Mouse (Mus musculus) thymus, adult 2 months (tissue): ENCODE measurements at regions not wholly inside any gene's neighbourhood (a gene's known extent, or its start where the extent isn't known, plus 50 kb on each side); places are given as distances from the start of the nearest gene placed in this dataset.

Source experiments
- DNase-seq: peaks from one replicate; pipeline ENCODE4 v3.0.0; 2021
- H3K27ac ChIP-seq: fragments of 200-500 bp; 2 replicates; pipeline ENCODE4 v1.5.1; 2012; ENCODE audit warnings: low read length, control low read depth; ENCODE audit not compliant: control insufficient read depth, insufficient read depth
- H3K27me3 ChIP-seq: fragments of 200-500 bp; 2 replicates; pipeline ENCODE4 v1.6.1; 2012; ENCODE audit warnings: mild to moderate bottlenecking, low read length, moderate library complexity, mixed read lengths; ENCODE audit not compliant: control insufficient read depth, insufficient read depth
- H3K36me3 ChIP-seq: fragments of 200-500 bp; 2 replicates; pipeline ENCODE4 v1.6.1; 2012; ENCODE audit warnings: mild to moderate bottlenecking, low read length, moderate library complexity; ENCODE audit not compliant: control insufficient read depth, insufficient read depth
- H3K4me1 ChIP-seq: fragments of 200-500 bp; replicated peaks from 2 replicates; pipeline ENCODE4 v1.6.1; 2012; ENCODE audit warnings: low read length; ENCODE audit not compliant: control insufficient read depth, insufficient read depth
- H3K4me3 ChIP-seq: fragments of 200-500 bp; 2 replicates; pipeline ENCODE4 v1.5.1; 2012; ENCODE audit warnings: mild to moderate bottlenecking, low read length, control low read depth, moderate library complexity; ENCODE audit not compliant: control insufficient read depth, insufficient read depth
- CTCF ChIP-seq: fragments of 200-500 bp; IDR thresholded peaks from 2 replicates; pipeline ENCODE4 v1.5.1; 2012; ENCODE audit warnings: mild to moderate bottlenecking, control low read depth, low read length, moderate library complexity, borderline replicate concordance; ENCODE audit not compliant: control insufficient read depth, poor library complexity, insufficient read depth; ENCODE audit errors: extremely low read depth
- POLR2A ChIP-seq: fragments of 200-500 bp; IDR thresholded peaks from 2 replicates; pipeline ENCODE4 v1.6.1; 2012; ENCODE audit warnings: mild to moderate bottlenecking, low read length, control low read depth, moderate library complexity; ENCODE audit not compliant: control insufficient read depth, poor library complexity, insufficient read depth; ENCODE audit errors: extremely low read depth
- WGBS: fragments of 180-500 bp; shearing (Covaris S2); methylation state at CpG from one replicate; pipeline ENCODE4 v1.1.7; 2018; 5-methylcytosine and 5-hydroxymethylcytosine counted together

DNA sequence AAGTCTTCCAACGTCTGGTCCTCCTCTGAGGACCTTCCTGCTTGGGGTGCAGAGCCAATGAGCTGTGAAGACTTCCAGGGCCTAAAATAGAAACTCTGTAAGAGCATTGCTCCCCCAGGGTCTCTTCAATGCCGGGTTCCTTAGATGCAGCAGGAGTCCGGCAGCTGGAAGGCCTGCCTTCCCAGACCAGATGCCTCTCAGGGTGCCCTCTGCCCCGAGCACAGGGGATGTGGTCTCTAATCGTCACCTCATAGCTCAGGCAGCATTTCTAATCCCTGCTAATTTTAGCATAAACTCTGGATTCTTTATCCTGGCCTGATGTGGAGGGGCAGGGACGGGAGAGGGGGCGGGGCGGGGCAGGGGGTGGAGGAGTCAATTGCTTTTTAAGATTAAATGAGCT, 360.9 kb upstream of the Gm10131 start:
- Histone ChIP-seq H3K36me3 (no peaks in the 10 kb centered on the region), H3K27me3 (no peaks in the 10 kb centered on the region), H3K4me3 (no peak overlapping the region), H3K27ac (no peak overlapping the region), H3K4me1 (no peaks in the 10 kb centered on the region)
- TF ChIP-seq CTCF = no peak
- no peak for TF ChIP-seq POLR2A
- DNase-seq = no peak
- WGBS = 85% methylated on average over 8 of the region's 8 CpGs

DNA sequence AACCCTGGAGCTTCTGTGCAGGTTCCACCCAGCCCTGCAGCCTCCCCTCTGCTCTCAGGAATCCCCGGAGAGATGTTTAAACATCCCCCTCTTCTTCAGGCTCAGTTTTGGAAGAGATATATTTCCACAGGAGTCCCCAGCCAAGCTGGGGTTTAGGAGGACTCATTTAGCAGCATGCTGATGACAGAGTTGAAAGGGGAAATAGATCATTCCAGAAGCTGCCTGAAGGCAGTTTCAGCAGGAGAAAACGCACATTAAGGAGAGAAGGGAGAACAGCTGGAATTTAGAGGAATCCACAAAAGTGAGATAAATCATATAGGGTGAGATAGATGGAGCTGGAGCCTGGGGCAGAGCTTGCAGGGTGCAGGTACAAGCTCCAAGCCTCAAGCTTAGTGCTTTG, 357.6 kb upstream of the Gm10131 start:
- Histone ChIP-seq H3K36me3 (no peaks in the 10 kb centered on the region), H3K27ac (no peak overlapping the region), H3K4me1 (no peaks in the 10 kb centered on the region), H3K27me3 (no peaks in the 10 kb centered on the region), H3K4me3 (no peak overlapping the region)
- no peak for DNase-seq
- 86% methylated on average over 2 of the region's 2 CpGs for WGBS
- no peak for TF ChIP-seq POLR2A
- no peak for TF ChIP-seq CTCF

DNA sequence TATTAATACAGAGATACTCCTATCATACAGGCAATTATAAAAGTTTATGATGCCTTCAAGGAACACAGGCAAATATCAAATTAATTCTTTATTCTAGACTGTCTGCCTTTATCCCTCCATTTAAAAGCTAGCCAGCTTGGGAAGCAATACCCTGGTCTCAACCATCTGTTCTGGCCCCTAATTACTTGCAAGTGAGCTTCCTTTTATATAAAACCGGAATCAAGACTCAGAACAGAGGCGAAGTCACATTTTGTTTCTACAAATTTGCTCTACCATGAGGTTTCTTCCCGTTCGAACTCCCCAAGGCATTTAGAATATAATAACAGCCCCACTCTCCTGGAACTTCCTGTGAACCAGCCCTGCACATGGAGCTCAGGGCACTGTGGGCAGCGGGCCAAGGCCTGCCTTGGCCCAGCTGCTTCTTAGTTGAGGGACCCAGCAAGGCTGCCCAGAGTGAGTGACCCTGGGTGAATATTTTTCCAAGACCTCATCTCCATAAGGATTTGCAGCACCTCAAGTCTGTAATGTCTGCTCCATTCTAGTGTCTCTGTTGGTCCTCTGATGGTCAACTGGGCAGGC, 355.3 kb upstream of the Gm10131 start:
- 87% methylated on average over 5 of the region's 5 CpGs for WGBS
- no peak for TF ChIP-seq POLR2A
- no peak for TF ChIP-seq CTCF
- Histone ChIP-seq H3K4me1 (no peaks in the 10 kb centered on the region), H3K36me3 (no peaks in the 10 kb centered on the region), H3K27me3 (no peaks in the 10 kb centered on the region), H3K4me3 (no peak overlapping the region), H3K27ac (no peak overlapping the region)
- DNase-seq = no peak

DNA sequence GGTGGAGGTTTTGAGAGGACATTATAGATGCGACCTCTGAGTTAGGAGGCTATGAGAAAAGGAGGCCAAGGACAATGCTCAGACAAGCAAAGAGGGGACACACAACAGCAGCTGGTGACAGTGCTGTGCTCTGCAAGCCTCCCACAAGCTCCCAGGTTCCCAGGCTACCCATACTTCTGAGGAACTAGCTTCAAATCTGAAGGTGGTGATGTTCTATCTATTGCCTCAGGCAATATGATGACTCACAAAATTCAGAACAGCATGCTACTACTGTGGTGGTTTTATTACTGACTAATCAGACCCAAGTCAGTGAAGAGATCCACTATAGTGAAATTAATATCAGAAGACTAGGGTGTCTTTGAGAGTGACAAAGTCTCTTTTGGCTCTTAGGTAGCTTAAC, 353.9 kb upstream of the Gm10131 start:
- H3K4me1 ChIP-seq = no peaks in the 10 kb centered on the region
- TF ChIP-seq POLR2A (no peak), CTCF (no peak)
- whole genome bisulfite sequencing = 93% methylated on average over 1 of the region's 1 CpGs
- no peak overlapping the region for H3K27ac ChIP-seq
- no peaks in the 10 kb centered on the region for H3K36me3 ChIP-seq
- no peak for DNase-seq
- H3K27me3 ChIP-seq = no peaks in the 10 kb centered on the region
- no peak overlapping the region for H3K4me3 ChIP-seq

DNA sequence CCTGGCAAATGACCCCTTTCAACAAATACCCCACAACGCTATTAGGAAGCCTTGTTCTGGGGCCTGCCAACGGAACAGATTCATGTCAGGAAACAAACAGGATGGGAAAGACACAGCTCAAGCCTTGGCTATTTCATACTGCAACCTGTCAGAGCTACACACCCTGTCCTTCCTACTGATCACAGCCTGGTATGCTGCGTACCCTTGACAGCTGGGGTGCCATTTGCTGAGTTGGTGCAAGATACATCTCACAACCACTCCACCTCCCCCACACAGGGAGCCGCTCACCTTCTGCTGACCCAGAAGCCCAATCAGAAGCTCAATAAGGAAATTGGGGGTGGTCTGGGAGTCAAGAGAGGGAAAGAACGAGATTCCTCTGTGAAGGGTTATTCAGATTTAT, 350.7 kb upstream of the Gm10131 start:
- H3K4me3 ChIP-seq = no peak overlapping the region
- DNase-seq = no peak
- H3K27ac ChIP-seq = no peak overlapping the region
- TF ChIP-seq CTCF = no peak
- no peak for TF ChIP-seq POLR2A
- no peaks in the 10 kb centered on the region; the same call in 1 of the 2 replicates for H3K4me1 ChIP-seq
- H3K36me3 ChIP-seq = no peaks in the 10 kb centered on the region
- 95% methylated on average over 5 of the region's 5 CpGs for WGBS
- H3K27me3 ChIP-seq = no peaks in the 10 kb centered on the region

DNA sequence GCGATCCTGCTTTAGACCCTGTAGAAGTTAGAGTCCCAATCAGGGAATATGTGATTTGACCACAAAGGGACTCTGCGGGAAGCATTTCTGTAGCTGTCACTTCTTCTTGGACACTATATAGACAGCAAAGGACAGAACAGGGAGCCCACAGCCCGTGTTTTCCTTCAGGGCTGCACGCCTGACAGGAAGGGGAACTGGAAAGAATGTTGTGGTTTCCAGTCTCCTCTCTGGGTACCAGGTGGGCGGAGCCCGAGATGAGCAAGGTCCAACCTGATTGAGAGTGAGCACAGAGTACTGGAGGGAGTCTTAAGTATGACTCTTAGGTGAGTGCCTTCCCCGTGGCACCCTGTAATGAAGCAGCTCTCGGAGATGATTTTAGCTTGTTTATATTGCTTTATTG, 346.8 kb upstream of the Gm10131 start:
- DNase-seq = no peak
- no peaks in the 10 kb centered on the region; the same call in 1 of the 2 replicates for H3K4me1 ChIP-seq
- WGBS = 35% methylated on average over 8 of the region's 8 CpGs
- no peak overlapping the region for H3K4me3 ChIP-seq
- H3K27me3 ChIP-seq = no peaks in the 10 kb centered on the region
- H3K27ac ChIP-seq = no peak overlapping the region
- TF ChIP-seq CTCF (no peak), POLR2A (no peak)
- H3K36me3 ChIP-seq = no peaks in the 10 kb centered on the region

DNA sequence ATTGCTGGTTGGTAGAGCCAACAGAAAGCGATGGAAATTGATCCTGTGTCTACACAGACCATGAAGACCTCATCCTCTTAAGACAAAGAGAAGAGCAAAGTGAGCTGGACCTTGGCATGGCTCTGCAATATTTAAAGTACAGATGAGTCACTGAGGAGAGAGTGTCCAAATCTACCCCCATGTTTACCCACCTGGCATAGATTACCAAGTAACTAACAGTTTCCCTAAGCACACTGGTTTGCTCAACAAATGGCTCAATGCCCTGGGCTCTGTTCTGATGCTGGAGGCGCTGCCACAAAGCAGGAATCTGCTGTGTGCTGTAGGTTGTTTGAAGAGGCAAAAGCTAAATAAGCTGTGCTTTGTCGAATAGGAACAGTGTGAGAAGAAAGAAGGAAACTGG, 345.0 kb upstream of the Gm10131 start:
- 83% methylated on average over 3 of the region's 3 CpGs for WGBS
- Histone ChIP-seq H3K27me3 (no peaks in the 10 kb centered on the region), H3K36me3 (no peaks in the 10 kb centered on the region), H3K4me3 (no peak overlapping the region), H3K4me1 (no peaks in the 10 kb centered on the region; the same call in 1 of the 2 replicates), H3K27ac (no peak overlapping the region)
- TF ChIP-seq POLR2A (no peak), CTCF (no peak)
- no peak for DNase-seq
